Mouse (Mus musculus): Measurements from ENCODE around the gene Tnfrsf4. TPM values are rescaled to one million over a fixed set of nuclear protein-coding genes. Genes with fewer than 3 reads are reported as not detected.
A peak's percentile ranks its signal among the peaks of the same experiment; 100 is the strongest.

Gene Tnfrsf4
- total RNA-seq, 2 experiments from 2014 or later: 0.43 to 0.89 TPM

Small RNA genes within 50 kb of the gene (microRNA-seq; reads per million reads assigned to microRNA genes)
- gene Mir200a: 1.7 reads per million
- 19.2 reads per million, percentile 33 among the genes with 10 or more reads in this experiment for gene Mir200b
- gene Mir429: 7.7 reads per million, percentile 20 among the genes with 10 or more reads in this experiment

Other genes starting within 250 kb of the Tnfrsf4 start
- 1 to 10 TPM; 3.4 to 6.0 TPM for gene Vwa1, start 239.1 kb upstream of the Tnfrsf4 start, total RNA-seq (2021)
- gene Tmem88b, start 228.0 kb upstream of the Tnfrsf4 start, total RNA-seq (2021): under 1 TPM; 0.30 to 0.56 TPM
- gene Ankrd65, start 223.4 kb upstream of the Tnfrsf4 start, total RNA-seq (2021): not detected
- gene Mrpl20, start 211.0 kb upstream of the Tnfrsf4 start, total RNA-seq (2021): 100 to 1,000 TPM; 133 to 141 TPM
- gene Ccnl2, start 201.4 kb upstream of the Tnfrsf4 start, total RNA-seq (2021): 100 to 1,000 TPM in 1 of 2 experiments, 10 to 100 TPM in 1; 86.3 to 122 TPM
- gene Aurkaip1, start 182.6 kb upstream of the Tnfrsf4 start, total RNA-seq (2021): 100 to 1,000 TPM; 140 to 170 TPM
- gene Mxra8, start 174.2 kb upstream of the Tnfrsf4 start, total RNA-seq (2021): 10 to 100 TPM; 40.2 to 47.0 TPM
- 10 to 100 TPM; 61.2 to 61.7 TPM for gene Dvl1, start 166.4 kb upstream of the Tnfrsf4 start, total RNA-seq (2021)
- gene Tas1r3, start 150.5 kb upstream of the Tnfrsf4 start, total RNA-seq (2021): under 1 TPM; 0.23 TPM
- gene Cptp, start 144.4 kb upstream of the Tnfrsf4 start, total RNA-seq (2021): 10 to 100 TPM in 1 of 2 experiments, 1 to 10 TPM in 1; 9.7 to 21.8 TPM
- gene Ints11, start 144.3 kb upstream of the Tnfrsf4 start, total RNA-seq (2021): 10 to 100 TPM; 30.1 to 34.7 TPM
- 10 to 100 TPM; 25.1 to 28.1 TPM for gene Pusl1, start 122.1 kb upstream of the Tnfrsf4 start, total RNA-seq (2021)
- gene Acap3, start 122.0 kb upstream of the Tnfrsf4 start, total RNA-seq (2021): 10 to 100 TPM; 20.1 to 20.7 TPM
- gene Ube2j2, start 70.0 kb upstream of the Tnfrsf4 start, total RNA-seq (2021): 10 to 100 TPM; 70.9 to 81.5 TPM
- 10 to 100 TPM; 43.5 to 89.3 TPM for gene C1qtnf12, start 51.5 kb upstream of the Tnfrsf4 start, total RNA-seq (2021)
- 1 to 10 TPM; 7.6 to 8.0 TPM for gene B3galt6, start 21.2 kb upstream of the Tnfrsf4 start, total RNA-seq (2021)
- 100 to 1,000 TPM; 266 to 276 TPM for gene Sdf4, start 21.0 kb upstream of the Tnfrsf4 start, total RNA-seq (2021)
- under 1 TPM in 1 of 2 experiments, not detected in 1; 0.40 TPM for gene Tnfrsf18, start 12.3 kb downstream of the Tnfrsf4 start, total RNA-seq (2021)
- under 1 TPM in 1 of 2 experiments, not detected in 1; 0.16 TPM for gene Ttll10, start 45.6 kb downstream of the Tnfrsf4 start, total RNA-seq (2021)
- gene 9430015G10Rik, start 96.1 kb downstream of the Tnfrsf4 start, total RNA-seq (2021): 10 to 100 TPM; 10.4 to 11.5 TPM
- under 1 TPM in 1 of 2 experiments, not detected in 1; 0.10 TPM for gene Rnf223, start 116.7 kb downstream of the Tnfrsf4 start, total RNA-seq (2021)
- 10 to 100 TPM; 33.2 to 49.6 TPM for gene Agrn, start 183.6 kb downstream of the Tnfrsf4 start, total RNA-seq (2021)
- gene Isg15, start 187.0 kb downstream of the Tnfrsf4 start, total RNA-seq (2021): 1 to 10 TPM; 7.5 to 9.0 TPM
- 1 to 10 TPM; 3.5 to 6.0 TPM for gene AW011738, start 189.5 kb downstream of the Tnfrsf4 start, total RNA-seq (2021)
- gene Perm1, start 202.0 kb downstream of the Tnfrsf4 start, total RNA-seq (2021): 1 to 10 TPM; 1.8 to 2.9 TPM
- gene Plekhn1, start 221.0 kb downstream of the Tnfrsf4 start, total RNA-seq (2021): 10 to 100 TPM; 21.5 to 23.0 TPM
- gene Noc2l, start 222.2 kb downstream of the Tnfrsf4 start, total RNA-seq (2021): 10 to 100 TPM; 41.3 to 45.7 TPM
- gene Samd11, start 241.8 kb downstream of the Tnfrsf4 start, total RNA-seq (2021): 1 to 10 TPM; 1.2 to 2.3 TPM